Mouse (Mus musculus): Measurements from ENCODE around the gene Zfp982. TPM values are rescaled to one million over a fixed set of nuclear protein-coding genes. Genes with fewer than 3 reads are reported as not detected.
"Not testable (repeated sequence)": the region's sequence is repeated elsewhere in the genome, so short reads cannot be mapped to it uniquely, and the experiment has no call there.

Zfp982 gene
- polyA plus RNA-seq, 1 experiment = 4.2 TPM

DNA sequence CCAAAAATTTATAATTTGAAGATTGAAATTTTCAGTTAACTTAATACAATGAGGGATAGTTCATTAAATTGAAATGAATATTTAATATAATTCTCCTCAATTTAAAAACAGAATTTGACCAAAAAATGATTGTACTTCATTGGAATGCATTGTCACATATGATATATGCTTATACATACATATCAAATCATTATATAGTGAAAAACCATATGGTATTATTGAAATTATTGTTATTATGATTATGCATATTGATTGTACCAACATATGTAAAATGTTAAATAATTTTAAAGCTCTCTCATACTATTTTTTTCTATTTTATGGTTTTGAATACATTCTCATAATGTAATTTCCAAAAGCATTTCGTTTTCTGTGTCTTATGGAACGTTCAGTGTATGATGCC, 17.0 kb downstream of the Zfp982 start:
- Histone ChIP-seq H3K4me1 (ENCODE audit: control insufficient read depth, insufficient read depth, low read length) (no peaks in the 10 kb centered on the region), H3K4me3 (replicated peaks; ENCODE audit: control insufficient read depth, low read depth, low read length) (no peak overlapping the region), H3K27ac (ENCODE audit: control insufficient read depth, insufficient read depth, low read depth, low read length, poor library complexity) (no peak overlapping the region)
- no peak for TF ChIP-seq CTCF (IDR thresholded peaks at IDR 0.05; ENCODE audit: control insufficient read depth, insufficient read depth, low read length)
- no peak for TF ChIP-seq POLR2A (IDR thresholded peaks at IDR 0.05; ENCODE audit: borderline replicate concordance, control insufficient read depth, low read depth, low read length)
- 72% methylated on average over 2 of the region's 2 CpGs for WGBS

DNA sequence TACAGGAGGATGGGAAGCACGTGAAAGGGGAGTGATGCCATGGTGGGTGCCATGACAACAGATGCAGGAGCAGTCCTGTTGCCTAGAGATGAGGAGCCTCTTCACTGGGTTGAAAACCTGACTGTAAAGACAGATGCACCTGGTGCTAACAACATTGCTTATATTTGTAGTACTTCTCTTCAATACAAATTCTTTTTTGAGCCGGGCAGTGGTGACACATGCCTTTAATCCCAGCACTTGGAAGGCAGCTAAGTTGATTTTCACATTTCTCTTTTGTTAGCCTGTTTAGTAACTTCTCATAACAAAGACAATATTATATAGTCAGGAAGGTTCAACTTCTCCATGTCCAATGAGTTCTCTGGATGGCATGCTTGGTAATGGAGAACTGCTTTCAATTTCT, 26.8 kb downstream of the Zfp982 start:
- H3K4me1 ChIP-seq (ENCODE audit: control insufficient read depth, insufficient read depth, low read length) = no peaks in the 10 kb centered on the region
- H3K4me3 ChIP-seq (replicated peaks; ENCODE audit: control insufficient read depth, low read depth, low read length) = no peak overlapping the region
- no peak for TF ChIP-seq POLR2A (IDR thresholded peaks at IDR 0.05; ENCODE audit: borderline replicate concordance, control insufficient read depth, low read depth, low read length)
- no peak for TF ChIP-seq CTCF (IDR thresholded peaks at IDR 0.05; ENCODE audit: control insufficient read depth, insufficient read depth, low read length)
- no peak overlapping the region for H3K27ac ChIP-seq (ENCODE audit: control insufficient read depth, insufficient read depth, low read depth, low read length, poor library complexity)
- 66% methylated on average over 2 of the region's 2 CpGs for WGBS

DNA sequence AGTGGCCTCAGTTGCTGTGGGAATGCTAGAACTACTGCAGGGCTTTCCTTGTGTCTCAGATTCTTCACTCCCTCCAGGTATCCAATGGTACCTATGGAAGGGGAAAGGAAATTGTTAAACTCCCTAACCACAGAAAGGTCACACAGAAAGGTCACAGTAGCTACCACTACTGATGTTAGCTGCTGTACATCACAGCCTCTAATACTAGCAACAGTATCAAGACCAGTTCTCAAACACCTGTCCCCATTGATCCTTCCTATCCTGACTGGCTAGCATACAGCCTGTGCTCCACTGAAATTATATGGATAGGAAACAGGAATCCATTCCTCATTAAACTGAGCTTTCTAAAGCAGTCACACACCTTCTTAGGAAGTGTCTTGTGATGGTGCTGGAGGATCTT, 27.9 kb downstream of the Zfp982 start:
- Histone ChIP-seq H3K27ac (ENCODE audit: control insufficient read depth, insufficient read depth, low read depth, low read length, poor library complexity) (no peak overlapping the region), H3K4me3 (replicated peaks; ENCODE audit: control insufficient read depth, low read depth, low read length) (no peak overlapping the region), H3K4me1 (ENCODE audit: control insufficient read depth, insufficient read depth, low read length) (no peaks in the 10 kb centered on the region)
- TF ChIP-seq CTCF (IDR thresholded peaks at IDR 0.05; ENCODE audit: control insufficient read depth, insufficient read depth, low read length) = no peak

DNA sequence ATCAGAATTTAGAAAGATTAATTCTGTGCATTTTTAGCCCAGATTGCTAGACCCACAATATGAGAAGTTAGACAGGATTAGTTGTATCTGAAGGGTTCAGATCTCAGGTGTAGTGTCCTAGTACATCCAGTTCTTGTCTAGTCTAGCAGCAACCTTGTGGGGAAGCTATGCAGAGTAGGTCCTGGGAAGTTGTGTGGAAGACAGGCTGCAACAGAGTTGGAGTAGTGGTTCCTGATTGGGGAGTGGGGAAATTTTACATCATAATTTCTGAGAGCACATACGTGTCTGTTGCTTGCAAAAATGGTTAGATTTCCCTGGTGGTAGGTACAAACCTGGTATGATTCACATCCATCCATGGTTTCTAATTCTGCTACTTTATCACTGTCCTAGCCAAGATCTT, 32.9 kb downstream of the Zfp982 start:
- H3K4me1 ChIP-seq (ENCODE audit: control insufficient read depth, insufficient read depth, low read length) = no peaks in the 10 kb centered on the region
- 72% methylated on average over 1 of the region's 1 CpGs for WGBS
- no peak overlapping the region for H3K27ac ChIP-seq (ENCODE audit: control insufficient read depth, insufficient read depth, low read depth, low read length, poor library complexity)
- H3K4me3 ChIP-seq (replicated peaks; ENCODE audit: control insufficient read depth, low read depth, low read length) = no peak overlapping the region
- TF ChIP-seq POLR2A (IDR thresholded peaks at IDR 0.05; ENCODE audit: borderline replicate concordance, control insufficient read depth, low read depth, low read length) (no peak), CTCF (IDR thresholded peaks at IDR 0.05; ENCODE audit: control insufficient read depth, insufficient read depth, low read length) (no peak)

DNA sequence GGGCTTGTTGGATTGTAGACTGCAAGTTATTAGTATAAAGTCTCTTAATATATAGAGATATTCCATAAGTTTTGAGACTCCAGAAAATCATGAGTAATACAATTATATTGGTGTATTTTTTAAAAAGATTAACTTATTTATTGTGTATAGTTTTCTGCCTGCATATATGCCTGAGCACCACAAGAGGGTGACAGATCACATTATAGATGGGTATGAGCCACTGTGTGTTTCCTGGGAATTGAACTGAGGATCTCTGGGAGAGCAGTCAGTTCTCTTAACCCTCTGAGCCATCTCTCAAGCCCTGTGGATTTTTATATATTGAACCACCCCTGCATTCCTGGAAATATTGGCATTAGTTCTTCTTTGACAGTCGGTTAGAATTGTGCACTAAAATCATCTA, 38.1 kb downstream of the Zfp982 start:
- Histone ChIP-seq H3K4me1 (ENCODE audit: control insufficient read depth, insufficient read depth, low read length) (no peaks in the 10 kb centered on the region), H3K27ac (ENCODE audit: control insufficient read depth, insufficient read depth, low read depth, low read length, poor library complexity) (no peak overlapping the region), H3K4me3 (replicated peaks; ENCODE audit: control insufficient read depth, low read depth, low read length) (no peak overlapping the region)
- TF ChIP-seq CTCF (IDR thresholded peaks at IDR 0.05; ENCODE audit: control insufficient read depth, insufficient read depth, low read length) = no peak
- TF ChIP-seq POLR2A (IDR thresholded peaks at IDR 0.05; ENCODE audit: borderline replicate concordance, control insufficient read depth, low read depth, low read length) = no peak
- 76% methylated on average over 1 of the region's 1 CpGs for WGBS

DNA sequence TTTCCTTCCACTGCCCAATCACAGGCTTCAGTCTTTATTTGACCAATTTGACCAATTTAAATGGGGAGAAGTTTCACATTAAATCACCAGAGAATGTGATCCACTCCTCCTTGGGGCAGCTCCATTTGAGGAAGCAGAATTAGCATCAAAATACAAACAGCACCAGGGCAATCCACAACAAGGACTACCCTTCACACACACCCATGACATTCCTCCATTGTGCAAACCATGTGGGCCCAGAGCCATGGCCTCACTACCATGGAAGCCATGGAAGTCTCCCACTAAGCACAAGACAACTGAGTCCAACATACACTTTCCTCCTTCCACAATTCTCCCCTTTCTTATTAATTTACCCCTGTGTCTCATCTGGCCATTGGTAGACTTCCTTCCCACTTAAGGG, 43.7 kb downstream of the Zfp982 start:
- not testable (repeated sequence) for H3K4me3 ChIP-seq (replicated peaks; ENCODE audit: control insufficient read depth, low read depth, low read length); H3K4me1 ChIP-seq (ENCODE audit: control insufficient read depth, insufficient read depth, low read length); H3K27ac ChIP-seq (ENCODE audit: control insufficient read depth, insufficient read depth, low read depth, low read length, poor library complexity)

DNA sequence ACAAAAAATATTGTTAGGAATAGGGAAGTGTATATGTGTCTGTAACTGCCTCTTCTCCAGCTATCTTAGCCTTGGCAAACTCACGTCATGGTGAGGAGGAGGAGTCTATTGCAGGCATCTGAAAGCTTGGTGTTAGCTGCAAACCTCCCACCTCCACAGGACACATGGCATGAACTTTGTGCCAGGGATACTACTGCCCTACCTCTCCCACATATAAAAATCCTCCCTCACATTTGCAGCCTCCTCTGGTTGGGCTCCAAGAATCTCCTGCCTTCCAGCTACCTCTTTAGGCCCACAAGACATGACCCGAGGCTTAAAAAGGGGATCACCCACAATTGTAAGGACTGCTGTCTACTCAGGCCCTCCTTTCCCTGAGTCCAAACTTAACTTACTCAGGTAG, 45.5 kb downstream of the Zfp982 start:
- no peak for TF ChIP-seq CTCF (IDR thresholded peaks at IDR 0.05; ENCODE audit: control insufficient read depth, insufficient read depth, low read length)
- TF ChIP-seq POLR2A (IDR thresholded peaks at IDR 0.05; ENCODE audit: borderline replicate concordance, control insufficient read depth, low read depth, low read length) = no peak
- H3K4me3 ChIP-seq (replicated peaks; ENCODE audit: control insufficient read depth, low read depth, low read length) = no peak overlapping the region
- H3K27ac ChIP-seq (ENCODE audit: control insufficient read depth, insufficient read depth, low read depth, low read length, poor library complexity) = no peak overlapping the region
- no peaks in the 10 kb centered on the region for H3K4me1 ChIP-seq (ENCODE audit: control insufficient read depth, insufficient read depth, low read length)
- WGBS = 69% methylated on average over 2 of the region's 2 CpGs

DNA sequence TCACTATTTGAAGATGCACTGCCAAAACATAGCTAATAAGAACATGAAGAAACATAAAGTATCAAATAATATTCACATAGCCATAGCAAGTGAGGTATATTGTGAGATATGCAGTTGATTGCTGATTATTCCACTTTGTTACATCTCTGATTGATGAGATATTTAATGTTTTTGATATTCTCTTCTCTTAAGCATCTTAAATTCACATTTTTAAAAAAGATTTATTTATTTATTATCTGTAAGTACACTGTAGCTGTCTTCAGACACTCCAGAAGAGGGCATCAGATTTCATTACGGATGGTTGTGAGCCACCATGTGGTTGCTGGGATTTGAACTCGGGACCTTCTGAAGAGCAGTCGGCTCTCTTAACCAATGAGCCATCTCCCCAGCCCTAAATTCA, 47.7 kb downstream of the Zfp982 start, which contains the start of gene Gm16503:
TSS of gene Gm16503 (plus strand) at position 301 of the 400 bp plus-strand sequence.
- not testable (repeated sequence) for H3K4me3 ChIP-seq (replicated peaks; ENCODE audit: control insufficient read depth, low read depth, low read length); H3K4me1 ChIP-seq (ENCODE audit: control insufficient read depth, insufficient read depth, low read length); H3K27ac ChIP-seq (ENCODE audit: control insufficient read depth, insufficient read depth, low read depth, low read length, poor library complexity)
- 77% methylated on average over 3 of the region's 3 CpGs for WGBS

DNA sequence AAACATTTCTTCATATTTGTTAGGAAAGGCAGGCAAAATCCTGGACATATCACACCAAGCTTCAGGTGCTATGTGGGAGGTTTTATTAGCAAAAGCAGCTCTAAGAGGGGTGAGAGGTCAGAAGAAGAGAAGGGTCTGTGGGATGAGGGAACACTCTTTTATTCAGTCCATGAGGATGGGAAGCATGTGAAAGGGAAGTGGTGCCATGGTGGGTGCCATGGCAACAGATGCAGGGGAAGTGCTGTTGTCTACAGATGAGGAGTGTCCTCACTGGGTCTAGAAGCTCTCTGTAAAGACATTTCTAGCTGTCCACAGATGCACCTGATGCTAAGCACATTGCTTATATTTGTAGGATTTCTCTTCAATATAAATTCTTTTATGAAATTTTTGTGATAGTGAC, 48.9 kb downstream of the Zfp982 start:
- no peaks in the 10 kb centered on the region for H3K4me1 ChIP-seq (ENCODE audit: control insufficient read depth, insufficient read depth, low read length)
- no peak overlapping the region for H3K4me3 ChIP-seq (replicated peaks; ENCODE audit: control insufficient read depth, low read depth, low read length)
- TF ChIP-seq POLR2A (IDR thresholded peaks at IDR 0.05; ENCODE audit: borderline replicate concordance, control insufficient read depth, low read depth, low read length) = no peak
- TF ChIP-seq CTCF (IDR thresholded peaks at IDR 0.05; ENCODE audit: control insufficient read depth, insufficient read depth, low read length) = no peak
- no peak overlapping the region for H3K27ac ChIP-seq (ENCODE audit: control insufficient read depth, insufficient read depth, low read depth, low read length, poor library complexity)

DNA sequence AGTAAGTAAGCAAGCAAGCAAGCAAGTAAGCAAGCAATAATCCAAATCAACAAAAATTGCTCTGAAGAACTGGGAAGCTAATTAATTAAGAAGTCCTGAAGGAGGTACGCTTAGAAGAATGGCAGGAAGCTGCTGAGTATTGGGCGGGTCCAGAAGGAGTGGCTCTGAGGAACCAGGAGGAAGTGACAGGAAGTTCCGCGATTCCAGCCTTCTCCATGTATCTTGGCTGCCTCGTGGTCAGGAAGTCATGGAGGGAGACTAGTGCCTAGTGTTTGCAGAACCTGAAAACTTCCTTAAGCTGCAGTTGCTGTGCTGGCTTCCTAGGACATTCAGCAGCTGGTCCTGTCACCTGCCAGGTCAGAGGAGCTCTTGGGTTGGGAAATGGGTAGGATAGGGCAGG, 60.9 kb downstream of the Zfp982 start, which contains the start of gene Zfp985:
TSS of gene Zfp985 (plus strand) at position 207 of the 400 bp plus-strand sequence.
- not testable (repeated sequence) for H3K4me1 ChIP-seq (ENCODE audit: control insufficient read depth, insufficient read depth, low read length); H3K27ac ChIP-seq (ENCODE audit: control insufficient read depth, insufficient read depth, low read depth, low read length, poor library complexity); H3K4me3 ChIP-seq (replicated peaks; ENCODE audit: control insufficient read depth, low read depth, low read length)
- 55% methylated on average over 5 of the region's 5 CpGs for WGBS

DNA sequence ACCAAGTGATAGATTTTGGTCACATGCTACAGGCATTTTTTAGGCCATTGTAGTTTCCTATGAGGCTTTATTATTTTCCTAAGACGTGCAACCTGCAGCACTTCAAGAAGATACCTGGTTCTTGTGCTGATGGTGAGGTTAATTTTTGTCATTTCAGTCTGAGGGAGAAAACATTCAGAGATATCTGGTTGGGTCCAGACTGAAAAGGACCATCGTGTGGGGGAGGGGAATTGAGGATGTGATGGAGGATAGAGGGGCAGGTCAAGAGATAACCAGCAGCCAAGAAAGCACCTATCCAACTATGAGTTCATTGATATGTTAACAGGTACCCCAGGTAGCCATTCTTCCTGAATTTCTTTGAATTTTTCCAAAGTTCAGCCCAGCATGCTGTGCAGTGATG, 62.1 kb downstream of the Zfp982 start:
- 62% methylated on average over 2 of the region's 2 CpGs for WGBS
- not testable (repeated sequence) for H3K27ac ChIP-seq (ENCODE audit: control insufficient read depth, insufficient read depth, low read depth, low read length, poor library complexity); H3K4me3 ChIP-seq (replicated peaks; ENCODE audit: control insufficient read depth, low read depth, low read length); H3K4me1 ChIP-seq (ENCODE audit: control insufficient read depth, insufficient read depth, low read length)

DNA sequence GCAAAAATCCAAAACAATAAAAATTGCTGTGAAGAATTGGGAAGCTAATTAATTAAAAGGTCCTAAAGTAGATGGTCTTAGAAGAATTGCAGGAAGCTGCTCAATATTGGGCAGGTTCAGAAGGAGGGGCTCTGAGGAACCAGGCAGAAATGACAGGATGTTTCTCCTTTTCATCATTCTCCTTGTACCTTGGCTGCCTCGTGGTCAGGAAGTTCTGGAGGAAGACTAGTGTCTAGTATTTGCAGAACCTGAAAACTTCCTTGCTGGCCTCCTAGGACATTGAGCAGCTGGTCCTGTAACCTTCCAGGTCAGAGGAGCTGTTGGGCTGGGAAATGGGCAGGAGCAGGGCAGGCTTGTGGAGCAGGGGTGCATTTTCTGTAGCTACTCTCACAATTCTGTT, 64.7 kb downstream of the Zfp982 start:
- H3K4me1 ChIP-seq (ENCODE audit: control insufficient read depth, insufficient read depth, low read length); H3K27ac ChIP-seq (ENCODE audit: control insufficient read depth, insufficient read depth, low read depth, low read length, poor library complexity); H3K4me3 ChIP-seq (replicated peaks; ENCODE audit: control insufficient read depth, low read depth, low read length): not testable (repeated sequence)
- 7% methylated on average over 1 of the region's 1 CpGs for WGBS

DNA sequence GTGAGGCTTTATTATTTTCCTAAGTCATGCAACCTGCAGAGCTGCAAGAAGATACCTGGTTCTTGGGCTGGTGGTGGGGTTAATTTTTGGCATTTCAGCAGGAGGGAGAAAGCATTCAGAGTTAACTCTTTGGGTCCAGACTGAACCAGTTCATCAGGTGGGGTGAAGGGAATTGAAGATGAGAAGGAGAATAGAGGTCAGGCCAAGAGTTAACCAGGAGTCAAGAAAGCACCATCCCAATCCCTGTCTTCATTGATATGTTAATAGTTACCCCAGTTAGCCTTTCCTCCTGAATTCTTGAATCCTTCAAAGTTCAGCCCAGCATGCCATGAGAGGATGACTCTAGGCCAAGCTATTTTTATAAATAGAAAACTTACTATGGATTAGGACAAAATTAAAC, 65.8 kb downstream of the Zfp982 start:
- not testable (repeated sequence) for H3K27ac ChIP-seq (ENCODE audit: control insufficient read depth, insufficient read depth, low read depth, low read length, poor library complexity); H3K4me3 ChIP-seq (replicated peaks; ENCODE audit: control insufficient read depth, low read depth, low read length); H3K4me1 ChIP-seq (ENCODE audit: control insufficient read depth, insufficient read depth, low read length)

Data from bone marrow, adult 2 months (tissue).